Mouse (Mus musculus) CD8-positive naive resting alpha-beta T cell, adult 57 days (primary cell): Measurements from ENCODE around the gene Btd. TPM values are rescaled to one million over a fixed set of nuclear protein-coding genes. Genes with fewer than 3 reads are reported as not detected.

Experiments
- total RNA-seq: library from RNA; stranded (reverse); gene quantifications from one replicate; pipeline ENCODE4 v1.2.4, GENCODE M21; 2023

Gene Btd
- 7.8 TPM for total RNA-seq

DNA sequence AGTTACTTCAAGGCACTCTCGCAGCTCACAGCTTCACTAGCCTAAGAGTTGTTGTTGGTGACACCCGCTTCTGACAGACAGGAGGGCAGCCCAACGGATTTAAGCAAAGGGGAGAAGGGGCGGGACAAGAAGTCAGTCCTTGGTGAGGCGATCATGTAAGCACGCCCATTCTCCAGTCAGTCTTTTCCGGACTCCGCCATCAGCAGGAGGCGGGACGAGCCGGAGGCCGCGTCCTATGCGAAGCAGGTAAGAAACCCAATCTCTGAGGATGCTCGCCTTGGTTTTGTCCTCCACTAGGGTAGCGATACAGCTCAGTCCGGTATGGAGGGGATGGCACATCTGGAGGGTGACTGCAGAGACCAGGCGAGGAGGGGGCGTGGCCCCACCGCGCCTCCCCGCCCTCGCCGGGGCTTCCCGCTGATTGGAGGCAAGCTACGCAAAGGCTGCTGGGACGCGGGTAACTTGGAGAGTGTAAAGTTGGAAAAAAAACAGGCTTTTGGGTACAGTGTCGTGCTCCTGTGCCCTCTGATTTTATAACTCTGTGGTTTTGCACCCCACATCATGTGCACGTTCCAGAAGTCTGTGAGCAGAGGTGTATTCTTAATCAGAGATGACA, at the start of gene Btd, which contains the start of gene Hacl1:
Gene Btd, plus strand, starts transcription at position 139 of the 616 bp plus-strand sequence.
Gene Hacl1, minus strand, starts transcription at position 397 of the 616 bp plus-strand sequence.

DNA sequence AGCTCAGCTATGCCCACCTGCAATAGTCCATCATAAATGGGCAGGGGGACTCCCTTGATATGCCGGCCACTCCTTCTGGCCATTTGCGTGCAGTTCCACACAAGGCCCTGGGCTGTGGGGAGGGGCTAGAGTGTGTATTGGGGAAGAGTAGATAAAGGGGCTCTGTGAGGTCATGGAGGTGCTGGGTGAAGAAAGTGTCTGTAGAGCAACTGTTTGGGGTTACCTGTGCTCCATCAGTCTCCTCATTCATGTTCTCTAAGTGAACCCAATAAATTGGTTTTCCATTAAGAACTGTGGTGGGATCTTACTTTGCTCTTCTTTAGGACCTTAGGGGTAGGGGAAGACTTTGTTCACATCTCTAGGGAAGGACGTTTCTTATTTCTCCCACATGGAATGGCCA, 49.6 kb upstream of the Btd start, which contains the start of gene Colq:
Gene Colq, minus strand, starts transcription at position 101 of the 400 bp plus-strand sequence.

DNA sequence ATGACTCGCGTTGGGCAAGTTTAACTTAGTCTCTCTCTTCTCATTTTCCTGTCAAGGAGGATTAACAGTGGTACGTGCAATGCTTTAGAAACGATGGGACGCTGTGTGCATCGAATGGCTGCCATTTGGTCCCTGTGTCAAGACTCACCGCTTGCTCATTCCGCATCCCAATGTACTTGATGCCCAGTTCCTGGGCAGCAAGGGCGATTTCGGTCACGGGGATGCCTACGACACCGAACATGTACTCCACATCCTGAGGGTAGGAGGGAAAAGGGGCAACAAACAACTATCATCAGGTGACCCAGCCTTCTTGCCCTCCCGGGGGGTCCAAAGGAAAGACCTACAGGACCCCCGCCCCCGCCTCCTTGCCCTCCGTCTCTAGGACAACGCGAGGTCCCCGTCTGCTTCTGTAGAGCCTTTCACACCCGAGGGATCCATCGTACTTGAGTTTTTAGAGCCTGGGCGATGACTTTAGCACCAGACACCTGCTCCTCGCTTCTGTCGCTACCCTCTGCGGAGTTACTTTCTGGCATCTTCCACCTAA, 410 bp upstream of the Btd start, which contains the start of gene Gm49387:
Gene Gm49387, minus strand, starts transcription at position 533 of the 544 bp plus-strand sequence.

Other genes with a start within 250 kb of the Btd start
- 103 TPM for gene Sh3bp5, start 204.9 kb upstream of the Btd start, total RNA-seq
- 42.9 TPM for gene Eaf1, start 146.6 kb upstream of the Btd start, total RNA-seq
- 33.3 TPM for gene Mettl6, start 146.0 kb upstream of the Btd start, total RNA-seq
- 0.77 TPM for gene Colq, start 49.7 kb upstream of the Btd start, total RNA-seq
- not detected for gene Gm49387, start 150 bp upstream of the Btd start, total RNA-seq
- gene Hacl1, start 258 bp downstream of the Btd start, total RNA-seq = 9.0 TPM
- gene Ankrd28, start 189.6 kb downstream of the Btd start, total RNA-seq = 26.1 TPM